Mouse (Mus musculus): ENCODE measurements around the gene Depdc1b.

The Depdc1b gene

DNA sequence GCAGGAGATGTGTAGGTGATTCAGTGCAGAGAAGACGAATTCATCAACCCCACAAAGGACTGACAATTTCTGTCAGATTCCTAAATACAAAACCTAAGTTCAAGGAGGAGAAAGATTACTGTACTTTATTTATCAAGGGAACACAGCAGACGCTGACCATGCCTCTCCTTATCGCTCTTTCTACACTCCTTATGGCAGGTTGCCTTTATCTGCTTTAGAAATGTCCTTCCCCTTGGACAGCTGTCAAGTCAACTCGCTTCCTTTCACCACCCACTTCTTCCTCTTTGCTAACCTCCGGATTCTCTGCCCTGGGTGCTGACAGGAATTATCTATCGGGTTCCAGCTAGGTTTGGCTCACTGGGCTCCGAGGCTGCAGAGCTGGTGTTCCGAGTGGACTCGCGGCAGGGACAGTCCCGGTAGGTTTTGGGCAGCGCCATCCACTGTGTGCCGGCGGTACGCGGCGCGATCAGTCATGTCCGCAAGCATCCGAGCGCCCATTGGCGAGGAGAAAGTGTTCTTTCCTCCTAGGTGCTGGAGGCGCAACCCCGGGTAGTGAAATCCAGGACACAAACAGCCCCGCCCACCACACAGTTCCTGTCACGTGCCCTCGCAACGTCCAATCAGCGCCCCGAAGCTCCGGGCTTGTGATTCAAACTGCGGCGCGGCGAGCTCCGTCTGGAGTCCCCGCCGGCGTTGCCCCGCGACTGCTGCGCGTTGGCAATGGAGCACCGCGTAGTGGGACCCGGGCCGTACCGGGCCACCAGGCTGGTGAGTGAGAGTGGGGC is at the start of gene Depdc1b:
TSS of gene Depdc1b (plus strand) at position 631 of the 785 bp plus-strand sequence.
- peak; percentile 97 to 98 for DNase-seq

DNA sequence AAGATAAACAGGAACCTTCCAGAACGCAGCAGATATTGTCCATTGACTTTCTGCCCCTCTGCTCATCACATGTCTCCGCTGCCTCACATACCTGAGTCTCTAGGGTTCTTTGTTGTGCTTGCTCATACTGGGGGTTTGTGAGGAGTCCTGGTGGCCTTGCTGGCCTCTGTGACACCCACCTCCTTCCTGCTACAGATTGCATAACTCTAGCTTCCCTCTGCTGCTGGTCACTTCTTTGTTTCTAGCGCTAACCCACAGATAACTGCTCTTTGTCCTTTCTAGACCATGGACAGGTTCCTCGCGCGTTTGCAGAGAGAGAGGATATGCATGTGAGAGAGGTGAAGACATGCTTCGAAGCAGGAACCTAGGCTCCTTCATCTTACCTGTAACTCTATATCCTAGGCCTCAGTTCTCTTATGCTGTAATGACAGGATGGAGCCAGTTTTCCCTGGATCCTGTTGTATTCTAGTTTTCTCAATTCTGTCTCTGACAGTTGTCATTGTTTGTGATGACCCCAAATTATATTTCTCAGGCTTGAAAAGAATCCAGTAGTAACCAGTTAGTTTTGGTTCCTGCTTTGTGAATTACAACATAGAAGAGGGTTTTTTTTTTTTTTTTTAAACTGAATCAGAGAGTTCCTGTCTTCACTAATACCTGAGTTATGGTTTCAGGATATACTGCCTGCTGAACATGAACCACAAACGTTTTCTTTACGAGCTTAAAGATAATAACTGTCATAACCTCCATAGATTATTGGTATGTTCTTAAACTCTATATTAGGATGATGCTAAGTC is 48.1 kb upstream of the Depdc1b start:
- no peak for DNase-seq

GRCm38 (mm10) chr13:108271458-108272148 is 44.5 kb upstream of the Depdc1b start:
- DNase-seq, result no peak

DNA sequence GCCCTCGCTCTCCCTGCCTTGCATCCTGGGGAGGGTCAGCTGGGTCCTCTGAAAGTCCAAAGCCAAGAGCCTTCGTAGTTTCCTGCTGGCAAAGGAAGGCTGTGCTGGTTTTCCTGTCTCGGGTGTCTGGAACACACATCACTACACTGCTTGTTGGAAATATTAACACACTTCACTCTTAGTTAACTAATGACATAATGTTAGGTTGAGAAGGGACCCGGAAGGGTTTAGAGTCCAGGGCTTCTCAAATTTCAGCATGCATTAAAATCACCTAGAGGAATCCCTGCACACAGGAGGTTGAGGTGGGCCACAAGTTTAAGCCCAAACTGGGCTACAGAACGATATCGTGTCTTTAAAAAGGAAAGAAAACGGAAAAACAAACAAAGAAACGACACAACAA is 43.8 kb upstream of the Depdc1b start:
- no peak for DNase-seq

DNA sequence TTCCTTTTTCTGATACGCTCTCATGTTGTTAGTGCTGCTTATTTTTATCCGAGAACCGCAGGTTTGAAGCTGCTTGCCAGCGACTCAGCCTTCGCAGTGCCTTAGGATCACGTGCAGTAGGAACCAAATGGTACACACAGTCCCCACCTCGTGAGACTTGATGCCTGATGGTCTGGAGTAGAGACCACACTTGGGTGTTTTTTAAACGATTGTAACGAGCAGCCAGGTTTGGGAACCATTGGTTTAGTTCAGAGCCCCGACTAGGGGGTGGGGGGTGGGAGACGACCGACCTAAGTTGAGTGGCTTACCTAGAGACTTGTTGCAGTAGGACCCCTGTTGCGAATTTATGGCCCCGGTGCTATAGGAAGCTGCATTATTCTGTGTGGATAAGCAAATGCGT is 43.1 kb upstream of the Depdc1b start:
- DNase-seq, result no peak

DNA sequence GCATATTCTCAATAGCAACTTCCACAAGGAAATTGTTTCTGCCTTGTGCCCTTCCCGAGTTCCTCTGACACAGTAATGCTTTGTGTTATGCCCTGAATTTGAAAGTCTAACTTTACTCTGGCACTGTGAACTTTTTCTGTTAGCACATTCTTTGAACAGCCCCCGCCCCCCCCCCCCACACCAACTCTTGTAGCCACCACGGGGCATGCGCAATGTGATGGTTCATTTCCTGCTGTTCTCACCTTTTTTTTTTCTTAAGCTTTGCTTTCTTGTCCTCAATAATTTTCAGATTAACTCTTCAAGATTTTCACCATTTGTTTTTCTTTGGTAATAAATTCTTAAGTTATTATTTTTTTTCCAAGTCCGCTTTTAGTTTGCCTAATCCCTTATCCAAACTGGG is 42.7 kb upstream of the Depdc1b start:
- peak in 1 of 2 experiments; percentile 22 for DNase-seq

DNA sequence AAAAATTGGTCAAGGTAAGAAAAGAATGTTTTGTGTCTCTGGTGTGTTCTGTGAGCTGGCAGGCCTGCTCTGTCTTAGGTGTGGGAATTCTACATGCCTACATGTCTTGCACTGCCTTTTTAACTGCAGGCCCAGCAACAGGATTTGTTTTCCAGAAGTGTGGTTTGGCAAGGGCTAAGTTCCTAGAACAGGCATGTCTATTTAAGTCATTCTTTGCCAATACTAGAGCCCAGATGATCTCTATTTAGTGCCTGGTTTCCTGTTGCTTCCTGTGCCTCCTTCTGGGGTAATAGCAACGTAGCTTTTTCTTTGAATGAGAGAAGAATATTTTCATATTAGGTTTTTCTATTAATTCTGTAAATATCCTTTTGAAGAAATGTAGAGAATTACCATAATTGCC is 39.6 kb upstream of the Depdc1b start:
- no peak for DNase-seq

DNA sequence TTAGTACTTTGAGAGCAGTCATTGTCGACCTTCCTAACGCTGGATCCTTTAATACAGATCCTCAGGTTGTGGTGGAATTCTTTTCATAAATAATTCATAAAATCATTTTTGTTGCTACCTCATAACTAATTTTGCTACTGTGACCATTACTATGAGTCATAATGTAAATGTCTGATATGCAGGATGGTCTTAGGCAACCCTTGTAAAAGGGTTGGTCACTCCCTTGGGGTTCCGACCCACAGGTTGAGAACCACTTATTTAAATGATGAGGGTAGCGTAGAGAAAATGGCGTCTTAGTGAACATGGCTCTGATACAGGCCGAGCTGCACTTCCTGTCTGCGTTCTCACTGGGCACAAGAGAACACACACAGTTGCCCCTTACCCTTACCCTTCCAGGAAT is 38.8 kb upstream of the Depdc1b start:
- no peak for DNase-seq

GRCm38 (mm10) chr13:108278592-108278991 is 37.5 kb upstream of the Depdc1b start:
- DNase-seq, result no peak

GRCm38 (mm10) chr13:108284312-108284711 is 31.8 kb upstream of the Depdc1b start:
- no peak for DNase-seq

GRCm38 (mm10) chr13:108287953-108288352 is 28.2 kb upstream of the Depdc1b start:
- no peak for DNase-seq

DNA sequence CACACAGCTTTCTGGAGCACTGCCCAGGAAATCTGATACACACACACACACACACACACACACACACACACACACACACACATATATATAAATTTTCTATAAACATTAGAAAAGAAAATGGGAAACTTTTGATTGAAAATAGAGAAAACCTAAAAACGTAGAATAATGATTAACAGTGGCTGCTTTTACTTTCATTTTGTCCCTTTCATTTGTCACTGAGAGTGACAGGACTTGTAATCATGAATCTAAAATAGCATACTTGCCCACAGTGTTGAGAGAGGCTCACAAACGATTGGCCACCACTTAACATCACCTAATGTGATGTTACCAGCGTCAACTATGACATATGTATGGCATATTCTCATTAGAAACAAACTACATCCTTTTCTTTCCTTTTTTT is 26.7 kb upstream of the Depdc1b start:
- no peak for DNase-seq

GRCm38 (mm10) chr13:108290314-108290713 is 25.8 kb upstream of the Depdc1b start:
- no peak for DNase-seq

DNA sequence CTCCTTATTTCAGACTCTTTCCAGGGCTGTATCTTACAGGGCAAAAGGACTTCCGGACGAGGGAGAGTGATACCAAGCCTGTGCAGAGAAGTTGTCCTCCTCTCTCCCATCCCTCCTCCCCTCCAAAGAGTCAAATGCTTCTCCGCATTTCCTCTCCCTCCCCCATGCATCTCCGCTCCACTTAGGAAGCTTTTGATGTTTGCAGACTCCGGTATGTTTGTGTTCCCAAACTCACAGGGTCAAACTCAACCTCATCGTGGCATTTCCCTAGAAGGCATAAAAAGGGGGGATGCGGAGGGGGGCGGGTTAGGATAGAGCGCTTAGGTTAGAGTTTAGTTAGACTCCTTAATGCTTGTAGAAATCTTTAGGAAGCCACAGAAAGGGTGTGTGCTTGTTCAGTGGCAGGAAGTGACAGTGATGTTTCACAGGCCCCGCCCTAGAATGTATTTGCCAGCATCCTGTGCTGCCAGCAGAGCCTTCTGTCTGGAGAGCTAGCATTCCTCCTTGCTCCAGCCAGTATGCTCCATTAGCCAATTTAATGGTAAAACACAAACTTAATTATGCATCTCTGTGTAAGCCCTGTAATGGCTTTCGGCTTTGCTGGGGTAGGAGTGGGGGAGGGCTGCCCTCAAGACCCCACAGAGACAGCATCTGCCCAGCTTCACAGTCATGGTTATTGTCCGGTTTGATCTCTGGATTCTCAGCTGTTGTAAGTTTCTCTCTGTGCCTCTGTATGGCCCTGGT is 18.6 kb upstream of the Depdc1b start:
- peak; percentile 20 to 42 for DNase-seq

- no peak for DNase-seq
These were observed 17.9 kb upstream of the Depdc1b start for GRCm38 (mm10) chr13:108298241-108298640.

DNA sequence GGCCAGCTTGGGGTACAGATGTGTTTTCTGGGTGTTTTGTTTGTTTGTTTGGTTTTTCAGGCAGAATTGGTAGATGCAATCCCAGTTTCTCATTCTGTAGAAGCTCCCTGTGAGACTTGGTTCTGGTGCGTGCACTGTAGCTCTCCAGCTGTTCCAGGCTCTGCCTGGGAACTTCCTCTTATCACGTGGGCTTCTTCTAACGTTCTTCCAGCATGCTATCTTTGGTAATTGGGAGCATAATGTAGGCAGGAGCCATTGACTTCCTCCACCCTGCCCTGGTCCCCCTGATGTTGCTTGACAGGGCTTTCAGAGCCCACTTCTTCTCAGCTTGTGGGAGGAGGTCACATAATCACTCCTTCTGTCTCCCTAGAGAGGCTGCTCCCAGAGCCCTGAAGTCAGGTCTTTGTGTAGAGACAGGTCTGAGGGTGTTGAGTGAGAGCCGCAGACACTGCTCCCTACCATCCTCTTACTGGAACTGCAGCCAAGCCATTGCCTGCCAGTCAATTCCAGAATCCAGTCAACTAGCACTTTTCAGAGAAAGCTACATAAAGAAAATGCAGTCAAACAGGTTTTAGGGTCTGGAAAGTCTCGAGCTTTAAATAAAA is 15.7 kb upstream of the Depdc1b start:
- peak; percentile 26 to 27 for DNase-seq

- peak; percentile 25 to 28 for DNase-seq
These were observed 14.7 kb upstream of the Depdc1b start for GRCm38 (mm10) chr13:108301411-108301810.

- no peak for DNase-seq
These were observed 13.0 kb upstream of the Depdc1b start for GRCm38 (mm10) chr13:108302957-108303675.

DNA sequence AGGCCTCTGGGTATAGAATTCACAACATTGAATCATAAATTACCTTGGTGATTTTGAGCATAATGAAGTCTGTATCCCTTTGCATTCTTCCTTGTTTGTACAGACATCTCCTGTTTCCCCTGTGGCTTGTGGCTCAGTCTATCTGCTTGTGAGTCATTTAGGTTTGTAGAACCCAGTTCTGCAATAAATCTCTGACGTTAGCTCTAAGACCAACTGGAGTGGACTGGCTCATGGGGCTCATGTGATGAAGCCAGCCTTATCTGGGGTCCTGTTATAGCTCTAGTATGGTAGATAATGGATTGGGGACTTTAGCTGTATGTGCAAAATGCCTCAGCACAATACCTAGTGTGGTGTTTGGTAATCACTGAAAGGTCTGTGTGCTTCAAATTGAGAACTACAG is 12.3 kb upstream of the Depdc1b start:
- no peak for DNase-seq

- no peak for DNase-seq
These were observed 11.5 kb upstream of the Depdc1b start for GRCm38 (mm10) chr13:108304680-108305079.

GRCm38 (mm10) chr13:108316487-108316903 is 363 bp downstream of the Depdc1b start:
- DNase-seq, result no peak

GRCm38 (mm10) chr13:108317414-108317813 is 1.3 kb downstream of the Depdc1b start:
- DNase-seq, result no peak
